Mouse (Mus musculus) thymus, postnatal 0 days (tissue): ENCODE results near the gene Ube2v1. TPM values are rescaled to one million over a fixed set of nuclear protein-coding genes. Genes with fewer than 3 reads are reported as not detected.
"Not testable (repeated sequence)": the region's sequence is repeated elsewhere in the genome, so short reads cannot be mapped to it uniquely, and the experiment has no call there.

ENCODE experiments used
- DNase-seq: peaks from one replicate; pipeline ENCODE4 v3.0.0-alpha.2; 2015; ENCODE audit warnings: low spot score
- polyA plus RNA-seq: library from polyadenylated mRNA; unstranded; fragments of >200 nt; fragmentation: Nextera tagmentation; extraction: Ambion mirVana; gene quantifications from 2 replicates; pipeline ENCODE4 v1.2.1, GENCODE M21; 2015

Gene Ube2v1
- polyA plus RNA-seq, 1 experiment from 2014 or later: 215 TPM

DNA sequence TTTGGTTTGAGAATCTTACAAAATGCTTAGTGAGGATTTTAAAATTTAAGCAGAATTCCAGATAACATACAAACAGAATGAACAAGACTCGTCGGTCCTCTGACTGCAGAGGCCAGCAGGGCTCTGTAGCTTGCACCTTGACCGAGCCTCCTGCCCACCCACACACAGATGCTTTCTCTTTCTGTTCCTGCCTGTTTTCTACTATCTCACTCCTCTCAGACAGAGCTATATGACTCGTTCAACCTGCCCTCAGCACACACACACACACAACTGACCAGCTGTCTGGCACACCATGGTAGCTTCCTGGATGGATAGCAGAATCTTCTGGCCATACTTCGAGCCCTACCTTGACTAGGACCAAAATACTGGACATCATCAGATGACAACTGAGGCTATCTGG lies 8.9 kb downstream of the Ube2v1 start:
- DNase-seq: no peak

DNA sequence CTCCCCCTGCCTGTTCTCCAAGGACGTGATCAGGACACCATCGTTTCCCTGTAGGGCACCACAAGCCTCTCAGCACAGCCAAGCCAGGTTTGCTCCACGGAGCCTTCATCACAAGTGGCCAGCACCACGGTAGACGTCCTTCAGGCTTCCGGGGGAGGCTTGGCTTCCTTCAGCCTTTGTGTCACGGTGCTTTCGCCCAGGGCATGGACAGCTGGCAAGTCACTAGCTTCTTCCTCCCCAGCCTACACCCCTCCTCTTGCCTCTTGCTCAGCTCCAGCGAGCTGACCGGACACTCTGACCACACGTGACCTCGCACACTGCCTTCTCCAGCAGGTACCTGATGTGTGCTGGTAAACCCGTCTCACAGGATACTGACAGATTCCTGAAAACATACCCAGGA lies 9.5 kb downstream of the Ube2v1 start:
- DNase-seq: no peak

- DNase-seq: no peak
Measured at GRCm38 (mm10) chr2:167621255-167622087, 10.4 kb downstream of the Ube2v1 start.

- no peak for DNase-seq
Measured at GRCm38 (mm10) chr2:167617472-167617871, 14.4 kb downstream of the Ube2v1 start.

DNA sequence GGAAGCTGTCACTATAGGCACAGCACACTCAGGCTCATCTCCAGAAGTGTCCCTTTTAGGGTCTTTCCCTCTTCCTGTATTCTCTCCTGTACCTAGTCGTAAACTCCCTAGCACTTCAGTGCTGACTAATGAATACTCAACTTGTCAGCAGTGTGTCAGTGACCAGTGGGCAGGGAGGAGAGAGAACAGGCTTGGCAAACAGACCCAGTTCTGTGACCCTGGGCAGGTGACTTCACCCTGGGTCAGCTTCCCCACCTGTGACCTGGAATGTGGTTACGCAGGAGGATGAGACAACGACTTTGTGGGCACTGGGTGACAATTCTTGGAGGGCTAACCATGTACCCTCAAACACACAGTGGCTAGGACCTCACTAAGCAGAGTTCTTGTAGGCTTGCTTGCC lies 14.9 kb downstream of the Ube2v1 start:
- DNase-seq: no peak

DNA sequence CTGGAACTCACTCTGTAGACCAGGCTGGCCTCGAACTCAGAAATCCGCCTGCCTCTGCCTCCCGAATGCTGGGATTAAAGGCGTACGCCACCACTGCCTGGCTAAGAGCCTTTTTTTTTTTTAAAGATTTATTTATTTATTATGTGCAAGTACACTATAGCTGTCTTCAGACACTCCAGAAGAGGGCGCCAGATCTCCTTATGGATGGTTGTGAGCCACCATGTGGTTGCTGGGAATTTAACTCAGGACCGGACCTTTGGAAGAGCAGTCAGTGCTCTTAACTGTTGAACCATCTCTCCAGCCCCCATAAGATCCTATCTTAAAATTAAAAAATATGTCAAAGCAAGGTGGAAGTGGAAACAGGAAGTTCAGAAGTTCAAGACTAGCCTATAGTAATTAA lies 18.6 kb downstream of the Ube2v1 start:
- not testable (repeated sequence) for DNase-seq

GRCm38 (mm10) chr2:167612122-167612521 lies 19.8 kb downstream of the Ube2v1 start:
- DNase-seq: no peak

GRCm38 (mm10) chr2:167611287-167611686 lies 20.6 kb downstream of the Ube2v1 start:
- no peak for DNase-seq

DNA sequence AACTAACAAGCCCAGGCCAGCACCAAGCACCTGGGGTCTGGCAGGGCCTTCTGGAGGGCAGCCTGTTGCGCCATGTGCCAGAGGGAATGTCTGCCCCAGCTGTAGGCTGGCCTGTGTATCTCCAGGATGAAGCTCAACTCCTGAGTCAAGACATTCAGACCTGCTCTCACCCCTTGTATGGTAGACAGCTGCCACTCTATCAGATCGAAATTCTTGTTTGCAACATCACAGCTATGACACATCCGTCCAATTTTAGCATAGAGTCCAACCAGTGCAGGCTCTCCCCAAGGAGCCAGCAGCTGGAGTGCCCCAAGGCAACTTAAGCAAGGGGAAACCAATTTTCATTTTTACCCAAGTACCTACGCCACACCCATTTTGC lies 25.2 kb downstream of the Ube2v1 start:
- DNase-seq: no peak

GRCm38 (mm10) chr2:167605817-167606744 lies 25.8 kb downstream of the Ube2v1 start:
- DNase-seq: no peak

GRCm38 (mm10) chr2:167605178-167605794 lies 26.6 kb downstream of the Ube2v1 start:
- peak; percentile 83 for DNase-seq

GRCm38 (mm10) chr2:167602978-167603377 lies 28.9 kb downstream of the Ube2v1 start:
- no peak for DNase-seq

- no peak for DNase-seq
Measured at GRCm38 (mm10) chr2:167602364-167602763, 29.5 kb downstream of the Ube2v1 start.

DNA sequence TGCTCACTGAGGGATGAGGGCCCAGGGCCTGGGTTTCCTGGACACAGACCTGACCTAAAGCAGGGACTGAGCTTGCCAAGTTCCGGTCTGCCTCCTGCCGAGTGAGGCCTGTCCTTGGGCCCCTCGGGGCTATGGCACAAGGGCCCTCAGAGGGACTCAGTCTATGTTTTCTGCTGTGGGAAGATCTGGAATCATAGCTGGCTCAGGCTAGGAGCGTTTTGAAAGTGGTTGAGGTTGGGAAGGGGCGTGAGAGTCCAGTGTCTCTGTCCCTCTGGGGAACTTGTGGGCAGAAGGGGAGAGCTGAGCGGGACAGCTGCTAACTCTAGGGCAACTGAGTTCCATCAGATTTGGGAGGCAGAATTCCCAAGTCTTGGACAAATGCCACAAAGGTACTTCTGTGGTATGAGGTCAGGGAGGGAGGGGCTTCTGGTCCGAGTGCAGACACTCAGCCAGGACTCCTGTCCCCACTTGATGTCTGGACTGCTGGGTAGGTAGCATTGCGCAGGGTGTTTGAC lies 31.4 kb downstream of the Ube2v1 start:
- DNase-seq: no peak

- no peak for DNase-seq
Measured at GRCm38 (mm10) chr2:167599917-167600316, 32.0 kb downstream of the Ube2v1 start.

GRCm38 (mm10) chr2:167599195-167599594 lies 32.7 kb downstream of the Ube2v1 start:
- no peak for DNase-seq

GRCm38 (mm10) chr2:167597492-167598186 lies 34.3 kb downstream of the Ube2v1 start:
- no peak for DNase-seq

- DNase-seq: no peak
Measured at GRCm38 (mm10) chr2:167596726-167597491, 35.0 kb downstream of the Ube2v1 start.

DNA sequence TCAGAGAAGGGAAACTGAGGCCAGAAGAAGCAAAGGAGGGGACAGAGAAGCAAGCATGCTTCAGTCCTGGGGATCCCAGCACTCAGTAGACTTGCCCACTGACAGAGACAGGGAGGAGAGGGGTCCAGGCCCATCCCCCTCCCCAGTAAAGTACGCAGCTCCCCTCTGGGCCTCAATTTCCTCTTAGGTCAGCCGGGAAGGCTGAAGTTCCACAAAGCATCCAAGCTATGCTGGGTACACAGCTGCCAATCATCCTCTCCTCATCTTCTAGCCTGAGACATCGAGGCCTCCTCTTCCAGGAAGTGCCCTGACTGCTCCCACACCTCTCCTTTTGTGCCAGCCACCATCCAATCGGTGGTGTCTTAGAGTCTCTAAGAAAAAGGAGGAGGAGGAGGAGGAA lies 35.6 kb downstream of the Ube2v1 start:
- DNase-seq: no peak

DNA sequence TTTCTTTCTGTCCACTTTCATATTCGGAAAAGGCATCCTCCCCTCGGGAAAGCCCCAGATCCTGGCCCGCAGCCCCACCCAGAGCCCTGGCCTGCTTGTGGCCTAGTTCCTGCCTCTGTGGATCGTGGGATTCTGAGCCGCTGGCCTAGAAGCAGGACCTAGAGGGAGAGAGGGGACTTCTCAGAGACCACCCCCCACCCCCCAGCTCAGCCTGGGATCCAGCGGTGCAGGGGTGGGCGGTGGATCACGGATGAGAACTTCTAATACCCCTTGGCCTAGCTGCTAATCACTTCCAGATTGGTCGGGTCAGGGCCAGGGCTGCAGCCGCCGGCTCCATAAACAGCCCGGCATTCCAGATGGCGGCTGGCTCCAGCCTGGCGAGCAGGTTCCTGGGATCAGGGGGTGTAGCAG lies 36.1 kb downstream of the Ube2v1 start:
- no peak for DNase-seq
